Mouse (Mus musculus) lung, postnatal 10 days (tissue): ENCODE measurements around the gene Il33.
A peak's percentile ranks its signal among the peaks of the same experiment; 100 is the strongest.
"Not testable (repeated sequence)": the region's sequence is repeated elsewhere in the genome, so short reads cannot be mapped to it uniquely, and the experiment has no call there.

ENCODE experiments used
- DNase-seq: peaks from one replicate; pipeline ENCODE4 v3.0.0; 2021

The Il33 gene

GRCm38 (mm10) chr19:29941208-29941607 is 16.3 kb downstream of the Il33 start:
- DNase-seq: no peak

- peak; percentile 48 for DNase-seq
Observed at GRCm38 (mm10) chr19:29942358-29942757, 17.4 kb downstream of the Il33 start.

- no peak for DNase-seq
Observed at GRCm38 (mm10) chr19:29944426-29944825, 19.5 kb downstream of the Il33 start.

- DNase-seq: not testable (repeated sequence)
Observed at GRCm38 (mm10) chr19:29944935-29945334, 20.0 kb downstream of the Il33 start.

GRCm38 (mm10) chr19:29945557-29946422 is 20.9 kb downstream of the Il33 start:
- no peak for DNase-seq

- DNase-seq: no peak
Observed at GRCm38 (mm10) chr19:29946423-29946716, 21.5 kb downstream of the Il33 start.

- no peak for DNase-seq
Observed at GRCm38 (mm10) chr19:29947056-29947455, 22.1 kb downstream of the Il33 start.

- peak; percentile 87 for DNase-seq
Observed at GRCm38 (mm10) chr19:29947891-29948801, 23.2 kb downstream of the Il33 start.

- DNase-seq: no peak
Observed at GRCm38 (mm10) chr19:29952538-29952937, 27.6 kb downstream of the Il33 start.

- DNase-seq: no peak
Observed at GRCm38 (mm10) chr19:29953833-29954232, 28.9 kb downstream of the Il33 start.

- no peak for DNase-seq
Observed at GRCm38 (mm10) chr19:29955454-29955853, 30.5 kb downstream of the Il33 start.

GRCm38 (mm10) chr19:29960906-29961305 is 36.0 kb downstream of the Il33 start:
- DNase-seq: no peak

- no peak for DNase-seq
Observed at GRCm38 (mm10) chr19:29961842-29962241, 36.9 kb downstream of the Il33 start.

GRCm38 (mm10) chr19:29963598-29964092 is 38.7 kb downstream of the Il33 start:
- no peak for DNase-seq

- no peak for DNase-seq
Observed at GRCm38 (mm10) chr19:29967960-29968359, 43.0 kb downstream of the Il33 start.

GRCm38 (mm10) chr19:29973396-29973795 is 48.5 kb downstream of the Il33 start:
- DNase-seq: no peak

GRCm38 (mm10) chr19:29978847-29979246 is 53.9 kb downstream of the Il33 start:
- peak; percentile 45 for DNase-seq

- no peak for DNase-seq
Observed at GRCm38 (mm10) chr19:29979452-29980089, 54.7 kb downstream of the Il33 start.

- DNase-seq: no peak
Observed at GRCm38 (mm10) chr19:29984208-29985005, 59.5 kb downstream of the Il33 start.

GRCm38 (mm10) chr19:29986464-29987091 is 61.7 kb downstream of the Il33 start:
- DNase-seq: no peak

GRCm38 (mm10) chr19:30000406-30001365 is 75.8 kb downstream of the Il33 start:
- no peak for DNase-seq
